Mouse (Mus musculus): ENCODE measurements around the gene Med17. TPM values are rescaled to one million over a fixed set of nuclear protein-coding genes. Genes with fewer than 3 reads are reported as not detected.

Gene Med17
- polyA plus RNA-seq, 1 experiment = 26.5 TPM

GRCm38 (mm10) chr9:15250376-15250775, 29.4 kb downstream of the Med17 start:
- no peak for TF ChIP-seq GATA1 (IDR thresholded peaks at IDR 0.05; ENCODE audit: low read length)

DNA sequence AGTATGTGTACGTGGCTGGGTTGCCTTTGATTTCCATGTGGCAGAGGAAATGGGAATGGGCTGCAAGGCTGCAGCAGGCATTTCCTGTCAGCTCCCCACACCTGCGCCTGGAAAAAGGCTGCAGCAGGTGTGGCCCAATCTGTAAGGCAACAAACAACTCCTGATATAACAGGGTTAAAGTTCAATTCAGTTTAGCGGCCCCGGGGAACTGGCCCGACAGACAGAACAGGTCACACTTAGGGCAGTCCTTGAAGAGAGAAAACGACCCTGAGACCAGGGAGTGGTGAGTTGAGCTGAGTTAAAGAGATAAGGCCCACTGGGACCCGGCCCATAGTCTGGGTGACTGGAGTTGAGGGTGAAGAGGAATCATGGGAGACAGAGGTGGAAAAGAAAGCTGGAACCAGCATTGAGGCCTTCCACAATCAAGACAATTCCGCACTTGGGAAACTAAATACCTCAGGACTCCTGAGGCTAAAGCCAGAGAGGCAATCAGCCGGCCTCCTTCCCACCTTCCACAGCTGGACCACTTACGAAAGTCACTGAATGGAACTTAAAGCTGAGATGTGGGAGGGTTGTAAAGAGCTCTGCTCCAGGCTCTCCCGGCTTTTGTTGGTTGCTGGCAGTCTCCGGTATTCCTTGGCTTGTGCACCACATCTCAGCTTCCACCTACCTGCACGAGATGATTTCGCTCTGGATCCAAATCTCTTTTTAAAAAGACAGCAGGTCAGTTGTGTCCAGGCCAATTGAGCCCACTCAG, 34.2 kb downstream of the Med17 start:
- no peak for TF ChIP-seq GATA1 (IDR thresholded peaks at IDR 0.05; ENCODE audit: low read length)

DNA sequence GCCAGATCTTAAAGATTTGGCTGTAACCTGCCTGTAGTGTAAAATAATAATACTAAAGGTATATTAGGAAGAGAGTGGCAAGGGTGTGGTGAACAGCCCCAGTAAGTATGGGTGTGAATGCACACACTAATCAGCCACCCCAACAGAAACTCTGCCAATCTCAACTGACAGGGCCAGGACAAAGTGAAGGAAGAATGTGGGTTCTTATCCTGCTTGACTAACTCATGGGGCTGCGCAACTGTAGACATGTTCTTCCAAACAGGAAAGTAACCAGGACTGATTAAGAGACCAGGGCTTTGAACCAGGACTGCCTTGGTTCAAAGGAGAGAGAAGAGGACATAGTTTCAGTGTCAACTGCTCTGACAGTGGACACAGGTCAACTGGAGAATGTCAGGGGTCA, 37.6 kb downstream of the Med17 start:
- TF ChIP-seq GATA1 (IDR thresholded peaks at IDR 0.05; ENCODE audit: low read length) = no peak

DNA sequence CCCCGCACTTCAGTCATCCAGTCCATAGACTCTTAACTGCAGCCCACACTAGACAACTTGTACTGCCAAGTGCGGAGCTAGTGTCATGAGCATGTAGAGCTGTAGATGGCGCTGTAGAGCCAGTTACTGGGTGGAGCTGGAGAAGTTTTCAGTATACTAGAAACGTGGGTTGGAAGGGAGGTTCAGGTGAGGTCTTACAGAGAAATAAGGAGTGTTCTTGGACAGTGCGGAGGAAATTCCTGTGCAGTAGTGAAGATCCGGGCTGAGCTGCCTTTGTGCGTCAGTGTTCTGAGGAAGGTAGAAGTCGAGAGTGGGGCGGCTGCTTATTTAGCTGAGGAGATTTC, 38.2 kb downstream of the Med17 start:
- no peak for TF ChIP-seq GATA1 (IDR thresholded peaks at IDR 0.05; ENCODE audit: low read length)

DNA sequence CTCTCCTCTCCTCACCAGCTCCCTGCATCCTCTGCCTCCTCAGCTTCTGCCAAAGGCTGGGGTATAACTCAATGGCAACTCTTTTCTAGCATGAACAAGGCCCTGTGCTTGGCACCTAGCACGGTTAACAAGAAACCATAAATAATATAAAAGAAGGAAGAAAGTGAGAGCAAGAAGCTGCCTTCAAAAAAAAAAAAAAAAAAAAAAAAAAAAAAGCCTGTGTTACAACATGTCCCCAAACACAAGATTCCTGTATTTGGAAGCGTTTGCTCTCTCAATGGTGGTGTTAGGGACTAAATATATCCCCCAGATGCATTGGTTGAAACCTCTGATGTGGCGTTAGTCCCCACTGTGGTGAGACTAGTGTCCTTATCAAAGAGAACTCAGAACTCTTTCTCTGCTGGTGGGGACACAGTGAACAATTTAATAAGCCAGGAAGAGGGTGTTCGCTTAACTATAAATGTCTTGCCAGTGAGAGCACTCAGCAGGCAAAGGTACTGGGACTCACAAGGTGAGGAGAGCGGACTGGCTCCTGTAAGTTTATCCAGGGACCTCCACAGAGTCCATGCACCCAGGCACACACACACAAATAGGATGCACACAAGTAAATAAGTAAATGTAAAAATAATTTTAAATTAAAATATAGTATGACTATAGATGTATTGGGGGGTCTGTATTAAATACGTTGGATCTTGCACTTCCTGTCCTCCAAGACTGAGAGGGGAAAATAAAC, 38.7 kb downstream of the Med17 start:
- TF ChIP-seq GATA1 (IDR thresholded peaks at IDR 0.05; ENCODE audit: low read length) = no peak

DNA sequence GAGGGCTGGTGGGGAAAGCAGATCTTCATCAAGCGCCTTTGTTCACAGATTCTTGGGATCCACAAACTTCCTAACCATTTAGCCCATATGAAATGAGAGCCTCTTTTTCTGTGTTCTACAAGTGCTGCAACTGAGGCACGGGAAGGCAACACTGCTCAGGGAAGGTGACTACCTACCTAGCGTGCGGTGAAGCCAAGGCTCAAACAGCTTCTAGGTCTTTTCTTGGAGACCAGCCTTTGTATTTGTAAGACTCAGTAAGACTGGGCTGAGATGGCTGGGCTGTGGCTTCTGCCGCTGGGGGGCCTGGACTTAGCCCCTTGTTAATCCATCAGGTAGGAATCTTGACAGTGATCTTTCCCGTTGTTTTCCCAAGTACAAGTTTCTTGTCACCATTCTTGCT, 39.7 kb downstream of the Med17 start:
- TF ChIP-seq GATA1 (IDR thresholded peaks at IDR 0.05; ENCODE audit: low read length) = no peak

DNA sequence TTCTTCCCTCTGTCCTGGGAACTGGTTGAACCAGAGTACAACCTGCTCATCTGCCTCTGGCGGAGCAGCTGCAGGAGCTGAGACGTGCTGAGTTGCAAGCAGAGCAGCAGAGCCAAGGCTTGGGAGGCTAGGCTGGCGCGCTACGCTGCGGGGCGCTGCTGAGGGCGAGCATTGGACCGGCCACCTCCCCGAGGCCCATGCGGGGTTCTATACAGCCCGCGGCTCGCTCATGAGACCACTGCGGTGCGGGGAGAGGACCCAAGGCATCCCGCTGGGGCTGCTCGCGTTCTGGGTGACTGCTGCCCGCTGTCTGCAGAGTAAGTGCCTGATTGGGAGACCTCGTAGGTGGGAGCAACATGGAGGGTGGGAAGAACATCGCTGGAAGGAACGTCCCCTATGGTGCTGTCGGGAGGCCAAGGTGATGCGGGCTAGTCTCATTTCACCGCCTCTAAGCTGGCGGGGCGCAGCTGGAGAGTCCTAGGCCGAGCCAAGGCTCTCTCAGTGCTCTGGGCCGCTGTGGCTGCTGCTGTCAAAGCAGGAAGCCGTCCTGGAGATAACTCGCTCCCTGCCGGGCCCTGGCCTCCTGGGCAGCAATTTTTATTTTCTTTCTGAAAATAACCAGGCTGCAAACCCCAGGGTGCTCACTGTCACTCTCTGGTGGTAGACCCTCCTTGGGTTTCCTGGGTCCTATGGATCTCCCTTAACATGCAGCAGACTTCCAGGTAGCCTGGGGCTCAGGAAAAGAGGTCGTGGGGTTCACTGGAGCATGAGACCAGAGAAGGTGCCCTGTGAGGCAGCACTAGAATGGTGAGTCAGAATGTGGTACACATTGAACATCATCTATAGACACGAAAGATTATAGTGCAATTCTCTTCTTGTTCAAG, 40.4 kb downstream of the Med17 start, which contains the start of gene Vstm5:
TSS of gene Vstm5 (plus strand) at position 4 of the 884 bp plus-strand sequence.
- TF ChIP-seq GATA1 (IDR thresholded peaks at IDR 0.05; ENCODE audit: low read length) = no peak

DNA sequence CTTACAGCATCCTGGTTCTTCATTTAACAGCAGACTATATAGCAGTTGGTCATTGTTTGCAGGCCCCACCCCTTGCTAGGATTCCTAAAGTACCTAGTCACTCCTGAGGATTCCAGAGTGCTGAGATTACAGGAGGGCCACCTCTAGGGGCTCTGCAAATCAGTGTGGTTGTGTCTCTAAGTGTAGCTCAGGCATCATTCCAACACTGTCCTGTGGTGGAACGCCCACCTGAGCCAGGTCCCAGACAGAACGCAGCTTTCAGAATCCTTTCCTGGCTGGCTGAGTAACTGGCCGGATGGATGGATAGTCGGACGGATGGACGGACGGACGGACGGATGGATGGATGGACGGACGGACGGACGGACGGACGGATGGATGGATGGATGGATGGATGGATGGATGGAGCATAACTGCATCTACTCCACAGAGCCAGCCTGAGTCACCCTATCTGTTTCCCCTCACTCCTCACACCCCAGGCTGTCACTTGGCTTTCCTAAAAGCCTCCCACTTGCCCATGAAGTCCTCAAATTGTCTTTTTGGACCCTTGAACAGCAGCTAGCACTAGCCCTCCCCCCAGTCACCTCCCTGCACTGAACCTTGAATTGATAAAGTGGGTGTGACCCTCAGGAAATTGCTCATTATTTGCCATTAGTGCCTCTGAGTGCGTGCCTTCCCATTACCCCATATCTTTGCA, 41.3 kb downstream of the Med17 start:
- TF ChIP-seq GATA1 (IDR thresholded peaks at IDR 0.05; ENCODE audit: low read length) = no peak

DNA sequence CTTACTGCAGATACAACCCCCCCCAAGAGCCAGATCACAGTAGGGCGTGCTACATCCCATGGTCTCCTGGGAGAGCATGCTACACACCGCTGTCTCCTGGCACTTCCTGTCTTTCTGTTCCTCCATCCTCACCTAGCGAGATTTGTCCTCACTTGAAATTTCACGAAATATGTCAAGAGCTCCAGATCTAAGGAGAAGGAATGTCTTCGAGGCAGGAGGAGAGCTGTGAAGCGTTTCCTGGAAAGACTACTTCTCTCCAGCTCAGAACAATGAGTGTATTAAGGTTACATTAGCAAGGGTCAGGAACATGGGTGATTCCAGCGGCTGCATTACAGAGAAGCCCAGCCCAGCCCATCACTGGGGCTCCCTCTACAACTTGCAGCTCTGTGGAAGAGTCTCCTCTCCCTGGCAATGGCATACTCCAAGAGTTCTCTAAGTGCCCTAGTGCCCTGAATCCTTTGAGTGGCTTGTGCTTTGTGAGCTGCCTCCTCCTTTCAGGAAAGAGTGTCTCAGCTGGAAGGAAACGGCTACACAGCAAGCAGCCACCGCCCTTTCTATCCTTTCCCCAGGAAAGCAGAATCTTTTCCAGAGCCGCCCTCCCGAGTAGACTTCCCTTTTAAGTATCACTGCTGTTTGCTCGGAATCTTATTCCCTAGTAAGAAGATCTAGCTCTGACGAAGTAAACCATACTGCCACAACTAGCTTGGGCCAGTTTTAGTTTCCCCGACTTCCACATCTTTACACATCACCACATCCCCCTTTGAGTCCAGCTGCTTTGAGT, 42.0 kb downstream of the Med17 start:
- TF ChIP-seq GATA1 (IDR thresholded peaks at IDR 0.05; ENCODE audit: low read length) = no peak

- TF ChIP-seq GATA1 (IDR thresholded peaks at IDR 0.05; ENCODE audit: low read length) = no peak
These were observed 43.7 kb downstream of the Med17 start for GRCm38 (mm10) chr9:15235986-15236385.

DNA sequence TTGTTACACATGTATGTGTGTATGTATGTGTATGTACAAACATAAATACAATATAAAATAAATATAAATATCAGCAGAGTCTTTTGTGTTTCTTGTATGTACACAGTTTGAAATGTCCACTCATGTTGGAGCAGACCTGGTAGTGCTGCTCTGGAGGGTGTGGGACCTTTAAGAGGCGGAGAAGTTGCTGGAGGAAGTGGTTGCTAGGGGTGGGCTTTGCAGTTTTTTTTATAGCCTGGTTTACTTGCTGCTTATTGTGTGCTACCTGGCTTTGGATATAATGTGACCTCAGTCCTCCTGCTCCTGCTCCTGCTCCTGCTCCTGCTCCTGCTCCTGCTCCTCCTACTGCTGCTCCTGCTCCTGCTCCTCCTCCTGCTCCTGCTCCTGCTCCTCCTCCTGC, 46.1 kb downstream of the Med17 start:
- TF ChIP-seq GATA1 (IDR thresholded peaks at IDR 0.05; ENCODE audit: low read length) = no peak

- no peak for TF ChIP-seq GATA1 (IDR thresholded peaks at IDR 0.05; ENCODE audit: low read length)
These were observed 47.3 kb downstream of the Med17 start for GRCm38 (mm10) chr9:15232445-15232844.

DNA sequence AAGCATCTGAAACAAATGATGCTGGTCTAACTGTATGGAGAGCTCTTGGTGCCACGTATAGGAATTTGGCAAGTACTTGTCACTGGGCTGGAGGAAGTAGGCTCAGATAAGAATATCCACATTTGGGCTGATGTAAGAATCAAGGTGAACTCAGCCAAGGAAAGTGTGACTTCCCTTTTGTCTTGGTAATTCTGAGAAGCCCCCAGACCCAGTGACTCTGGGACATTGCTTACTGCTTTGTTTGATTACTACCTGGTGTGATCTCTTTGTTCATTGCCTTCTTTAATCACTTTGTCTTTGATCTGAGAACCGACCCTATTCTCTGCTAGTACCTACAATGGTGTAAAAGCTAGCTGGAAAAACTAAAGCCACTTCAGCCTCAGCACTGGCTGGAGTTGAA, 54.8 kb downstream of the Med17 start:
- TF ChIP-seq GATA1 (IDR thresholded peaks at IDR 0.05; ENCODE audit: low read length) = no peak

DNA sequence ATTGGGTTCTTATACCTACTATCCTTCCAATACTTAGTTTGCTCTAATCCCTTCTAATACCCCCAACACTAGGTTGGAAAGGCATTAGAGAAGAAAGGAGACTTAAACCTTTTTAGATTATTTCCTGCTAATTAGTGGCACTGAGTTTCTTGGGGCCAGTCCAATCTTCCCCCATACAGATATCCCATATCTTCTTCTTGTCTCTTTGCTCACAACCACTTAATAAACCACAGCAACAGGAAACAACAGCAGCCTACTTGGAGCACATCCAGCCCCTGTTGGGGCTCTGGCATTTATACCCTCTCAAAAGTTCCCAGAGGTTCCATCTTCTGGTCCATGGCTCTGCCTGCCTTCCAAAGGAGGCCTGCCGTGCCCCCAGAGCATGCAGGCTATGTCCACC, 66.0 kb downstream of the Med17 start:
- TF ChIP-seq GATA1 (IDR thresholded peaks at IDR 0.05; ENCODE audit: low read length) = no peak

GRCm38 (mm10) chr9:15211876-15212275, 67.9 kb downstream of the Med17 start:
- TF ChIP-seq GATA1 (IDR thresholded peaks at IDR 0.05; ENCODE audit: low read length) = no peak

Other genes with a start within 250 kb of the Med17 start
- gene Panx1, start 234.5 kb downstream of the Med17 start, polyA plus RNA-seq (2012) = not detected in 2 replicates
- not detected in 2 replicates for gene Hephl1, start 167.8 kb downstream of the Med17 start, polyA plus RNA-seq (2012)
- gene Vstm5, start 40.9 kb downstream of the Med17 start, polyA plus RNA-seq (2012) = not detected in 2 replicates
- 12.0 and 18.6 TPM in 2 replicates for gene Taf1d, start 26.3 kb upstream of the Med17 start, polyA plus RNA-seq (2012)
- 2.1 and 2.9 TPM in 2 replicates for gene 4931406C07Rik, start 26.5 kb upstream of the Med17 start, polyA plus RNA-seq (2012)
- 4.7 and 5.3 TPM in 2 replicates for gene Cep295, start 77.9 kb upstream of the Med17 start, polyA plus RNA-seq (2012)
- gene Smco4, start 213.5 kb upstream of the Med17 start, polyA plus RNA-seq (2012) = not detected in 2 replicates